Mouse (Mus musculus): ENCODE data around the gene Elac2.

- no peak for TF ChIP-seq CHD2 (IDR thresholded peaks at IDR 0.05; ENCODE audit: low read depth, low read length)
- TF ChIP-seq ZC3H11A (IDR thresholded peaks at IDR 0.05; ENCODE audit: borderline replicate concordance, low read depth, low read length): no peak
- no peak for TF ChIP-seq MAFK (IDR thresholded peaks at IDR 0.05; ENCODE audit: insufficient read depth, low read depth, low read length)
- TF ChIP-seq ZNF384 (IDR thresholded peaks at IDR 0.05; ENCODE audit: low read depth, low read length): no peak
These were observed 629 bp downstream of the Elac2 start for GRCm38 (mm10) chr11:64979489-64979845.
